Mouse (Mus musculus): Measurements from ENCODE around the gene Col9a3. TPM values are rescaled to one million over a fixed set of nuclear protein-coding genes. Genes with fewer than 3 reads are reported as not detected.

Gene Col9a3
- polyA plus RNA-seq, 1 experiment from 2014 or later: 11.5 TPM

DNA sequence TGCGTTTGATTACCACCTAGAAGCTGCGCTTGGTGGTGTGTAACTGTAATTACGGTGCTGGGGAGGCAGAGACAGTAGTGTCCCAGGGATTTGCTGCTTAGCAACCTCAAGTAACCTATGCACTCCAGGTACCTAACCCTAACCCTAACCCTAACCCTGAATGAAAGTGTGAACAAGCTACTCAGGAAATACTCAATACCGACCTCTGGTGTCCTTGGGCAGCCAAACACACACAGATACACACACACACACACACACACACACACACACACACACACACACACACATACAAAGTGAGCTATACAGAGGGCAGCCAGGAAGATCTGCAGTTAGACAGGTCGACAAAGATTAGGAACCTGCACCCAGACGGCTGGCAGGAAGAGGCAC is 8.9 kb upstream of the Col9a3 start:
- 47% methylated on average over 6 of the region's 6 CpGs for WGBS
- no peaks in the 10 kb centered on the region for H3K27me3 ChIP-seq (ENCODE audit: control insufficient read depth, insufficient read depth, low read length)
- peak overlapping the region; percentile 79 for H3K4me2 ChIP-seq (ENCODE audit: low read depth, low read length)
- DNase-seq (ENCODE audit: low spot score) (no peak), ATAC-seq (replicated peaks; ENCODE audit: insufficient number of reproducible peaks, low FRiP score, low TSS enrichment, low read depth) (peak; percentile 49)
- H3K36me3 ChIP-seq (replicated peaks; ENCODE audit: control insufficient read depth, insufficient read depth, low read depth, low read length): peaks cover 5% of the 10 kb centered on the region
- H3K9ac ChIP-seq (replicated peaks; ENCODE audit: low read length): peak overlapping the region; percentile 93
- peaks cover 5% of the 10 kb centered on the region for H3K4me1 ChIP-seq (ENCODE audit: control insufficient read depth, insufficient read depth, low read length)
- H3K27ac ChIP-seq (replicated peaks; ENCODE audit: low read depth, low read length): peak overlapping the region; percentile 90; the same call in 1 of the 2 replicates
- peak overlapping the region; percentile 87 for H3K4me3 ChIP-seq (ENCODE audit: low read depth, low read length)
- H3K9me3 ChIP-seq (replicated peaks; ENCODE audit: control insufficient read depth, low read length): no peaks in the 10 kb centered on the region; the same call in 1 of the 2 replicates

- whole genome bisulfite sequencing: under 1% methylated on average over 54 of the region's 67 CpGs
- Histone ChIP-seq H3K27me3 (ENCODE audit: control insufficient read depth, insufficient read depth, low read length) (no peaks in the 10 kb centered on the region), H3K9ac (replicated peaks; ENCODE audit: low read length) (peak within 1 kb of the TSS; percentile 93), H3K4me3 (ENCODE audit: low read depth, low read length) (peak within 1 kb of the TSS; percentile 87), H3K27ac (replicated peaks; ENCODE audit: low read depth, low read length) (peak within 1 kb of the TSS; percentile 90), H3K4me1 (ENCODE audit: control insufficient read depth, insufficient read depth, low read length) (peaks cover 5% of the 10 kb centered on the region; the same call in 1 of the 2 replicates), H3K36me3 (replicated peaks; ENCODE audit: control insufficient read depth, insufficient read depth, low read depth, low read length) (peaks cover 10% of the 10 kb centered on the region), H3K4me2 (ENCODE audit: low read depth, low read length) (peak within 1 kb of the TSS; percentile 79), H3K9me3 (replicated peaks; ENCODE audit: control insufficient read depth, low read length) (no peaks in the 10 kb centered on the region; the same call in 1 of the 2 replicates)
- DNase-seq (ENCODE audit: low spot score) (peak; percentile 93), ATAC-seq (replicated peaks; ENCODE audit: insufficient number of reproducible peaks, low FRiP score, low TSS enrichment, low read depth) (peak; percentile 82)
Measured at GRCm38 (mm10) chr2:180589123-180589831, 8.3 kb upstream of the Col9a3 start, which contains the start of gene Ogfr. Ogfr (plus strand) TSS chr2:180589245.

- Histone ChIP-seq H3K9ac (replicated peaks; ENCODE audit: low read length) (peak overlapping the region; percentile 53; the same call in 1 of the 2 replicates), H3K4me3 (ENCODE audit: low read depth, low read length) (peak overlapping the region; percentile 23), H3K4me2 (ENCODE audit: low read depth, low read length) (peak overlapping the region; percentile 67), H3K9me3 (replicated peaks; ENCODE audit: control insufficient read depth, low read length) (no peaks in the 10 kb centered on the region), H3K27me3 (ENCODE audit: control insufficient read depth, insufficient read depth, low read length) (no peaks in the 10 kb centered on the region), H3K4me1 (ENCODE audit: control insufficient read depth, insufficient read depth, low read length) (peaks cover 4% of the 10 kb centered on the region; the same call in 1 of the 2 replicates), H3K27ac (replicated peaks; ENCODE audit: low read depth, low read length) (no peak overlapping the region), H3K36me3 (replicated peaks; ENCODE audit: control insufficient read depth, insufficient read depth, low read depth, low read length) (peaks cover 7% of the 10 kb centered on the region)
- 0 out of 2 replicates have a peak, but pooled peaks have one; percentile 25 for ATAC-seq (replicated peaks; ENCODE audit: insufficient number of reproducible peaks, low FRiP score, low TSS enrichment, low read depth)
- DNase-seq (ENCODE audit: low spot score): peak; percentile 39
- WGBS: under 1% methylated on average over 41 of the region's 41 CpGs
Measured at GRCm38 (mm10) chr2:180598157-180598705, 641 bp downstream of the Col9a3 start.

DNA sequence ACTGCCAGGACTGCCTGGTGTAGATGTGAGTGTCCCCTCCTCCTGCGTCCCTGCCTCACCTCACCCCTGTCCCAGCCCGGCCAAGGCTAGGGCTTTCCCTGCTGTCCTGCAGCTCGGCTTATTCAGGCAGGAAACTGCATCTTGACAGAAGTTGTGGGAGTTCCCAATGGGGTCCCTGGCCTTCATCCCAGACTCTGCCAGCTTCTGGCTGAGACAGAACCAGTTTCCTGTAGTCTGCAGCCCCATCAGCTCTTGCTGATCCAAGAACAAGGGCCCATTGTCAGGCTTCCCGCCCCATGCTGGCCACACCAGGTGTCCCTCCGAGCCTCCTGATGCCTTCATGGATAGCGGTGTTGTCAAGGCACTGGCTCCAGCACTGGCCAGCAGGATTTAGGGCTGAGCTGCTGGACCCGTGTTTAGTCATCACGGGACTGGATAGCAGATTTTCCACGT is 3.0 kb downstream of the Col9a3 start:
- Histone ChIP-seq H3K4me1 (ENCODE audit: control insufficient read depth, insufficient read depth, low read length) (peaks cover 4% of the 10 kb centered on the region; the same call in 1 of the 2 replicates), H3K27ac (replicated peaks; ENCODE audit: low read depth, low read length) (no peak overlapping the region), H3K9me3 (replicated peaks; ENCODE audit: control insufficient read depth, low read length) (no peaks in the 10 kb centered on the region), H3K36me3 (replicated peaks; ENCODE audit: control insufficient read depth, insufficient read depth, low read depth, low read length) (no peaks in the 10 kb centered on the region), H3K4me2 (ENCODE audit: low read depth, low read length) (no peak overlapping the region), H3K9ac (replicated peaks; ENCODE audit: low read length) (no peak overlapping the region), H3K4me3 (ENCODE audit: low read depth, low read length) (no peak overlapping the region), H3K27me3 (ENCODE audit: control insufficient read depth, insufficient read depth, low read length) (no peaks in the 10 kb centered on the region)
- ATAC-seq (replicated peaks; ENCODE audit: insufficient number of reproducible peaks, low FRiP score, low TSS enrichment, low read depth): no peak
- peak; percentile 30 for DNase-seq (ENCODE audit: low spot score)
- WGBS: 8% methylated on average over 9 of the region's 9 CpGs

- ATAC-seq (replicated peaks; ENCODE audit: insufficient number of reproducible peaks, low FRiP score, low TSS enrichment, low read depth): no peak
Measured at GRCm38 (mm10) chr2:180604781-180605180, 7.2 kb downstream of the Col9a3 start.

DNA sequence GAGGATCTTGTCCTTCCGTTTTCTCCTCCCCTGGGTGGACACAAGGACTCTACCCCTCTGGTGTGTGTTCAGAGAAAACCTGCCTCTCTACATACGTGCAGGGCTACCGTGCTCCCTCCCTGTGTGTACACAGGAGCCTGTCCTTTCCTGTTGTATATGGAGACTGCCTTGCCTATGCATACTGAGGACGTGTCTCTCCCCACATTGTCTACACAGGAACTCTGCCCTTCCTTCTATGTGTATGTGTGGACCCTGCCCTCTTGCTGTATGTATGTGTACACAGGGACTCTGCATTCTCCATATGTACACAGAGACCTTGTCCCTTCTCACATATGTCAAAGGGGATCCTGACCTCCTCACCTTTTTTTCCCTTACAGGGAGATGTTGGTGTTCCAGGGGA is 12.7 kb downstream of the Col9a3 start:
- Histone ChIP-seq H3K4me2 (ENCODE audit: low read depth, low read length) (no peak overlapping the region), H3K27me3 (ENCODE audit: control insufficient read depth, insufficient read depth, low read length) (no peaks in the 10 kb centered on the region), H3K4me1 (ENCODE audit: control insufficient read depth, insufficient read depth, low read length) (no peaks in the 10 kb centered on the region), H3K27ac (replicated peaks; ENCODE audit: low read depth, low read length) (no peak overlapping the region), H3K9me3 (replicated peaks; ENCODE audit: control insufficient read depth, low read length) (no peaks in the 10 kb centered on the region), H3K9ac (replicated peaks; ENCODE audit: low read length) (no peak overlapping the region), H3K36me3 (replicated peaks; ENCODE audit: control insufficient read depth, insufficient read depth, low read depth, low read length) (no peaks in the 10 kb centered on the region), H3K4me3 (ENCODE audit: low read depth, low read length) (no peak overlapping the region)
- WGBS: 82% methylated on average over 4 of the region's 4 CpGs
- ATAC-seq (replicated peaks; ENCODE audit: insufficient number of reproducible peaks, low FRiP score, low TSS enrichment, low read depth) (no peak), DNase-seq (ENCODE audit: low spot score) (no peak)

More at GRCm38 (mm10) chr2:180604781-180605180, 7.2 kb downstream of the Col9a3 start:
- DNase-seq (ENCODE audit: low spot score): no peak
- 55% methylated on average over 6 of the region's 6 CpGs for WGBS
- Histone ChIP-seq H3K9ac (replicated peaks; ENCODE audit: low read length) (no peak overlapping the region), H3K4me3 (ENCODE audit: low read depth, low read length) (no peak overlapping the region), H3K4me1 (ENCODE audit: control insufficient read depth, insufficient read depth, low read length) (no peaks in the 10 kb centered on the region), H3K9me3 (replicated peaks; ENCODE audit: control insufficient read depth, low read length) (no peaks in the 10 kb centered on the region), H3K36me3 (replicated peaks; ENCODE audit: control insufficient read depth, insufficient read depth, low read depth, low read length) (no peaks in the 10 kb centered on the region), H3K4me2 (ENCODE audit: low read depth, low read length) (no peak overlapping the region), H3K27me3 (ENCODE audit: control insufficient read depth, insufficient read depth, low read length) (no peaks in the 10 kb centered on the region), H3K27ac (replicated peaks; ENCODE audit: low read depth, low read length) (no peak overlapping the region)

DNA sequence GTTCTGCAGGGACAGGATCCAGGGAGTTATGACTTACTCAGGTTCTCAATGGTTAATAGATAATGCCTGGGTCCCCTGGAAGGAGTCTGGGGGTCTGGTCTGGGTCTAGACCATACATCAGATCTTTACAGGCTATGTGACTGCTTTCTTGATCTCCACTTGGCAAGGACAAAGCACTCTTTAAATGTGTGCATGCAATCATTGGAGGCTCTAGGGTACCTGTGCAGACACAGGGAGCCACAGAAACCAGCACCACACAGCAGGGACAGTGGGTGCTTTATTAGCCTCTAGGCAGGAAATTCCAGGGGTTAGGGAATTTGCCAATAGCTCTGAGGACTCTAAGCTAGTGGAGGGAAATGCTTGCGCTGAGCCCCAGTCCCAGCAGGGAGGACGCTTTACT is 14.3 kb downstream of the Col9a3 start:
- ATAC-seq (replicated peaks; ENCODE audit: insufficient number of reproducible peaks, low FRiP score, low TSS enrichment, low read depth): no peak
- Histone ChIP-seq H3K27me3 (ENCODE audit: control insufficient read depth, insufficient read depth, low read length) (no peaks in the 10 kb centered on the region), H3K4me2 (ENCODE audit: low read depth, low read length) (no peak overlapping the region), H3K9ac (replicated peaks; ENCODE audit: low read length) (no peak overlapping the region), H3K4me3 (ENCODE audit: low read depth, low read length) (no peak overlapping the region), H3K27ac (replicated peaks; ENCODE audit: low read depth, low read length) (no peak overlapping the region), H3K36me3 (replicated peaks; ENCODE audit: control insufficient read depth, insufficient read depth, low read depth, low read length) (no peaks in the 10 kb centered on the region), H3K9me3 (replicated peaks; ENCODE audit: control insufficient read depth, low read length) (no peaks in the 10 kb centered on the region), H3K4me1 (ENCODE audit: control insufficient read depth, insufficient read depth, low read length) (no peaks in the 10 kb centered on the region)
- 53% methylated on average over 2 of the region's 2 CpGs for WGBS
- DNase-seq (ENCODE audit: low spot score): no peak

All from embryonic facial prominence, embryonic 11.5 days (tissue).